Mouse (Mus musculus): ENCODE measurements around the gene Depdc5. TPM values are rescaled to one million over a fixed set of nuclear protein-coding genes. Genes with fewer than 3 reads are reported as not detected.
"Not testable (repeated sequence)": the region's sequence is repeated elsewhere in the genome, so short reads cannot be mapped to it uniquely, and the experiment has no call there.

Gene Depdc5
- polyA plus RNA-seq, 1 experiment, result 15.5 TPM

DNA sequence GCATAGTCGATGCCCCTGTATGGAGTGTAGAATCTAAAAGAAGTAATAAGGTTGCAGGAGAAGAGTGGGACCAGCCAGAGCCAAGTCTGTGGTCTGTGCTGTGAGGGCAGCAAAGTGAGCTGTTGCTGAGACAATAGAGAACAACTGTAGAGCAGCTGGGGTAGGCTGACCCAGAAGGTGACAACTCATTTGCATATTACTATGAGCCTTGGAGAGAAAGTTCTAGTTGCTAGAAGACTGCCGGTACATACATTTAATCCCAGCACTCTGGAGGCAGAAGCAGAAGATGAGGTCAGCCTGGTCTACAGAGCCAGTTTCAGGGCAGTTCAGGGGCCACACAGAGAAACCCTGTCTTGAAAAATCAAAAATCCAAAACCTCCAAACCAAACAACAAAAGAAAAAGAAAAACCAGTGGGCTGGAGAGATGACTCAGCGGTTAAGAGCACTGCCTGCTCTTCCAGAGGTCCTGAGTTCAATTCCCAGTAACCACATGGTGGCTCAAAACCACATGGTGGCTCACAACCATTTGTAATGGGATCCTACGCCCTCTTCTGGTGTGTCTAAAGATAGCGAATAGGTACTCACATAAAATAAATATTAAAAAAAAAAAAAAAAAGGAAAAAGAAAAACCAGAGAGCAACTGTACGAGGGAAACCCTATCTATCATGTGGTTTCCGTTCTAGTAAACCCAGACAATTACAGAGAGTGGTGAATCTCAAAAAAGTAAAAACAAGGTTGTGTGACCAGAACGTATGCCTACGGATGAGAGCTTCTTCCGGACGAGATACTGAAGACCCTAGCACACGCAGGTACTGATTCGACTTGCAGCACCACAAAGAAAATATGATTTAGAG lies 175.4 kb downstream of the Depdc5 start:
- Histone ChIP-seq H3K27me3 (ENCODE audit: control insufficient read depth, insufficient read depth, insufficient read length) (peaks cover 8% of the 10 kb centered on the region), H3K4me3 (no peak overlapping the region), H3K4me2 (ENCODE audit: low read depth) (peak overlapping the region; percentile 44), H3ac (ENCODE audit: control insufficient read depth, insufficient read length) (no peak overlapping the region), H3K36me3 (ENCODE audit: control insufficient read depth, insufficient read depth) (no peaks in the 10 kb centered on the region), H3K79me2 (ENCODE audit: control insufficient read depth, insufficient read depth) (no peaks in the 10 kb centered on the region)
- no peak for TF ChIP-seq TCF12 (IDR thresholded peaks at IDR 0.05; ENCODE audit: insufficient read depth, poor library complexity, severe bottlenecking)
- TF ChIP-seq USF1 (IDR thresholded peaks at IDR 0.05; ENCODE audit: low read depth), result no peak
- no peak for TF ChIP-seq MAX (IDR thresholded peaks at IDR 0.05; ENCODE audit: low read depth)
- no peak for TF ChIP-seq SRF (IDR thresholded peaks at IDR 0.05; ENCODE audit: control insufficient read depth, insufficient read length, low read depth)
- no peak for TF ChIP-seq CEBPB (IDR thresholded peaks at IDR 0.05; ENCODE audit: insufficient read depth, poor library complexity, severe bottlenecking)
- TF ChIP-seq MYOG (IDR thresholded peaks at IDR 0.05; ENCODE audit: control insufficient read depth in 1 of 3, insufficient read depth in 1 of 3, insufficient read length in 2 of 3, low read depth in 2 of 3), result no peak
- TF ChIP-seq POLR2AphosphoS2 (IDR thresholded peaks at IDR 0.05; ENCODE audit: insufficient read length, low read depth), result no peak
- no peak for TF ChIP-seq POLR2A (IDR thresholded peaks at IDR 0.05; ENCODE audit: insufficient read length, low read depth)
- no peak for TF ChIP-seq E2F4 (IDR thresholded peaks at IDR 0.05; ENCODE audit: insufficient read depth)
- no peak for TF ChIP-seq REST (IDR thresholded peaks at IDR 0.05; ENCODE audit: insufficient read depth, insufficient read length)
- no peak for TF ChIP-seq TCF3 (IDR thresholded peaks at IDR 0.05; ENCODE audit: insufficient read length, low read depth)

GRCm38 (mm10) chr5:33039510-33039911 lies 176.0 kb downstream of the Depdc5 start:
- Histone ChIP-seq H3K4me2 (ENCODE audit: low read depth) (peak overlapping the region; percentile 44), H3K79me2 (ENCODE audit: control insufficient read depth, insufficient read depth) (no peaks in the 10 kb centered on the region), H3K4me3 (no peak overlapping the region), H3K27me3 (ENCODE audit: control insufficient read depth, insufficient read depth, insufficient read length) (peaks cover 8% of the 10 kb centered on the region), H3ac (ENCODE audit: control insufficient read depth, insufficient read length) (no peak overlapping the region), H3K36me3 (ENCODE audit: control insufficient read depth, insufficient read depth) (no peaks in the 10 kb centered on the region)
- TF ChIP-seq TCF12 (IDR thresholded peaks at IDR 0.05; ENCODE audit: insufficient read depth, poor library complexity, severe bottlenecking) (no peak), POLR2A (IDR thresholded peaks at IDR 0.05; ENCODE audit: insufficient read length, low read depth) (no peak), MYOD1 (IDR thresholded peaks at IDR 0.05; ENCODE audit: control insufficient read depth in 1 of 3, insufficient read length in 2 of 3, low read depth in 2 of 3) (no peak), MYOG (IDR thresholded peaks at IDR 0.05; ENCODE audit: control insufficient read depth in 1 of 3, insufficient read depth in 1 of 3, insufficient read length in 2 of 3, low read depth in 2 of 3) (no peak), TCF3 (IDR thresholded peaks at IDR 0.05; ENCODE audit: insufficient read length, low read depth) (no peak), CEBPB (IDR thresholded peaks at IDR 0.05; ENCODE audit: insufficient read depth, poor library complexity, severe bottlenecking) (no peak), MAX (IDR thresholded peaks at IDR 0.05; ENCODE audit: low read depth) (no peak), REST (IDR thresholded peaks at IDR 0.05; ENCODE audit: insufficient read depth, insufficient read length) (no peak), POLR2AphosphoS2 (IDR thresholded peaks at IDR 0.05; ENCODE audit: insufficient read length, low read depth) (no peak), USF1 (IDR thresholded peaks at IDR 0.05; ENCODE audit: low read depth) (no peak), SRF (IDR thresholded peaks at IDR 0.05; ENCODE audit: control insufficient read depth, insufficient read length, low read depth) (no peak), E2F4 (IDR thresholded peaks at IDR 0.05; ENCODE audit: insufficient read depth) (no peak)

DNA sequence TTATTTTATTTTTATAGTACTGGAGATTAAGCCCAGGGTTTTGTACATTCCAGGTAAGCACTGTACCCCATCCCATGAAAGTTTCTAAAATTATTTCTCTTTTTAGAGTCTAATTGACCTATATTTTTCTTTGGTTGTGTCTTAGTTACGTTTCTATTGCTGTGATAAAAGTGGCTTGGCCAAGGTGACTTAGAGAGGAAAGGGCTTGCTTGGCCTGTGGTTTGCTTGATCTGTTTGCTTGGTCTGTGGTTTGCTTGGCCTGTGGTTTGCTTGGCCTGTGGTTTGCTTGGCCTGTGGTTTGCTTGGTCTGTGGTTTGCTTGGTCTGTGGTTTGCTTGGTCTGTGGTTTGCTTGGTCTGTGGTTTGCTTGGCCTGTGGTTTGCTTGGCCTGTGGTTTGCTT lies 177.2 kb downstream of the Depdc5 start:
- H3K4me2 ChIP-seq (ENCODE audit: low read depth); H3K79me2 ChIP-seq (ENCODE audit: control insufficient read depth, insufficient read depth); H3ac ChIP-seq (ENCODE audit: control insufficient read depth, insufficient read length); H3K4me3 ChIP-seq; H3K36me3 ChIP-seq (ENCODE audit: control insufficient read depth, insufficient read depth): not testable (repeated sequence)
- peaks cover 18% of the 10 kb centered on the region for H3K27me3 ChIP-seq (ENCODE audit: control insufficient read depth, insufficient read depth, insufficient read length)

GRCm38 (mm10) chr5:33043397-33043796 lies 179.9 kb downstream of the Depdc5 start:
- no peaks in the 10 kb centered on the region for H3K36me3 ChIP-seq (ENCODE audit: control insufficient read depth, insufficient read depth)
- H3K4me3 ChIP-seq, result no peak overlapping the region
- no peaks in the 10 kb centered on the region for H3K79me2 ChIP-seq (ENCODE audit: control insufficient read depth, insufficient read depth)
- H3K27me3 ChIP-seq (ENCODE audit: control insufficient read depth, insufficient read depth, insufficient read length), result peaks cover 35% of the 10 kb centered on the region
- H3ac ChIP-seq (ENCODE audit: control insufficient read depth, insufficient read length), result no peak overlapping the region
- H3K4me2 ChIP-seq (ENCODE audit: low read depth), result no peak overlapping the region
- TF ChIP-seq E2F4 (IDR thresholded peaks at IDR 0.05; ENCODE audit: insufficient read depth) (no peak), MYOD1 (IDR thresholded peaks at IDR 0.05; ENCODE audit: control insufficient read depth in 1 of 3, insufficient read length in 2 of 3, low read depth in 2 of 3) (no peak), USF1 (IDR thresholded peaks at IDR 0.05; ENCODE audit: low read depth) (no peak), POLR2A (IDR thresholded peaks at IDR 0.05; ENCODE audit: insufficient read length, low read depth) (no peak), MAX (IDR thresholded peaks at IDR 0.05; ENCODE audit: low read depth) (no peak), SRF (IDR thresholded peaks at IDR 0.05; ENCODE audit: control insufficient read depth, insufficient read length, low read depth) (no peak), TCF12 (IDR thresholded peaks at IDR 0.05; ENCODE audit: insufficient read depth, poor library complexity, severe bottlenecking) (no peak), CEBPB (IDR thresholded peaks at IDR 0.05; ENCODE audit: insufficient read depth, poor library complexity, severe bottlenecking) (no peak), MYOG (IDR thresholded peaks at IDR 0.05; ENCODE audit: control insufficient read depth in 1 of 3, insufficient read depth in 1 of 3, insufficient read length in 2 of 3, low read depth in 2 of 3) (no peak), TCF3 (IDR thresholded peaks at IDR 0.05; ENCODE audit: insufficient read length, low read depth) (no peak), POLR2AphosphoS2 (IDR thresholded peaks at IDR 0.05; ENCODE audit: insufficient read length, low read depth) (no peak), REST (IDR thresholded peaks at IDR 0.05; ENCODE audit: insufficient read depth, insufficient read length) (no peak)

Other genes with a start within 250 kb of the Depdc5 start
- gene Pisd, start 78.1 kb upstream of the Depdc5 start, polyA plus RNA-seq (2012; fragmentation: generic; extraction: Trizol), result 58.8 TPM
- not detected for gene Gm20671, start 36.6 kb upstream of the Depdc5 start, polyA plus RNA-seq (2012; fragmentation: generic; extraction: Trizol)
- 4.7 TPM for gene Prr14l, start 9.4 kb upstream of the Depdc5 start, polyA plus RNA-seq (2012; fragmentation: generic; extraction: Trizol)
- 106 TPM for gene Ywhah, start 155.1 kb downstream of the Depdc5 start, polyA plus RNA-seq (2012; fragmentation: generic; extraction: Trizol)
- not detected for gene Slc5a1, start 240.5 kb downstream of the Depdc5 start, polyA plus RNA-seq (2012; fragmentation: generic; extraction: Trizol)

All from myocyte (in vitro differentiated cells).